Mouse (Mus musculus): Measurements from ENCODE around the gene Pakap. TPM values are rescaled to one million over a fixed set of nuclear protein-coding genes. Genes with fewer than 3 reads are reported as not detected.
"Not testable (repeated sequence)": the region's sequence is repeated elsewhere in the genome, so short reads cannot be mapped to it uniquely, and the experiment has no call there.

Gene Pakap
- total RNA-seq, 1 experiment from 2014 or later: not detected

- ATAC-seq (replicated peaks; ENCODE audit: low read depth, poor library complexity, severe bottlenecking): peak; percentile 61
These were observed 318.3 kb downstream of the Pakap start for GRCm38 (mm10) chr4:57886066-57886887.

DNA sequence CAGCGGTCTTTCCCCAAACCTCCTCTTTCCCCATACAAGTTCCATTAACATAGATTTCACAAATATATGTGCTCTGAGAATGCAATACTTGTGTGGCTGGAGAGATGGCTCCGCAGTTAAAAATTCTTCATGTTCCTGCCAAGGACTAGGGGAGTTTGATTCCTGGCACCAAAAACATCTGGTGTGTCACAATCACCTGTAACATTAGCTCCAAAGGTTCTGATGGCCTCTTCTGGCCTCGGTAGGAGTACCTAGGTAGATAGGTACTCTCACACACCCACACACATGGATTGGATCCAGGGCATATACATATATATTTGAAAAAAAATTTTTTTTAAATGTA is 318.9 kb downstream of the Pakap start:
- ATAC-seq (replicated peaks; ENCODE audit: low read depth, poor library complexity, severe bottlenecking): no peak

- no peak for ATAC-seq (replicated peaks; ENCODE audit: low read depth, poor library complexity, severe bottlenecking)
These were observed 320.3 kb downstream of the Pakap start for GRCm38 (mm10) chr4:57888246-57888645.

- not testable (repeated sequence) for ATAC-seq (replicated peaks; ENCODE audit: low read depth, poor library complexity, severe bottlenecking)
These were observed 321.0 kb downstream of the Pakap start for GRCm38 (mm10) chr4:57888978-57889377.

DNA sequence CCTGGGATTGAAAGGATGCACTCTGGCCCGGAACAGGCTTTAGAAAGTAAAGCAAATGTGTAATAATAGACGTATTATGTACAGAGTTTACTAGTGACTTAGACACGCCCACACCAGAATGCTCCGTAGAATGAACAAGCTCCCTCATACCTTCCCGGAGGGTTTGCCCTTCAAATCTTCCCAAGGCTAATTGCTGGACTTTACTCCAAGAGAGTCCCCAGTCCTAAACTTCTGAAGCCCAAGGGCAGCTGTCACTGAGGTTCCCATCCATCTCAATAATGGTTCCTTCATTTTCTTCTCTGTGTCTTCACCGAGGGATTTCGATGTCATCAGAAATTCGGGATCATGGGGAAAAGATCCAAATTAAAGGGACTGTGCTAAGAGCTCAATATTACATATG is 321.8 kb downstream of the Pakap start:
- ATAC-seq (replicated peaks; ENCODE audit: low read depth, poor library complexity, severe bottlenecking): no peak

DNA sequence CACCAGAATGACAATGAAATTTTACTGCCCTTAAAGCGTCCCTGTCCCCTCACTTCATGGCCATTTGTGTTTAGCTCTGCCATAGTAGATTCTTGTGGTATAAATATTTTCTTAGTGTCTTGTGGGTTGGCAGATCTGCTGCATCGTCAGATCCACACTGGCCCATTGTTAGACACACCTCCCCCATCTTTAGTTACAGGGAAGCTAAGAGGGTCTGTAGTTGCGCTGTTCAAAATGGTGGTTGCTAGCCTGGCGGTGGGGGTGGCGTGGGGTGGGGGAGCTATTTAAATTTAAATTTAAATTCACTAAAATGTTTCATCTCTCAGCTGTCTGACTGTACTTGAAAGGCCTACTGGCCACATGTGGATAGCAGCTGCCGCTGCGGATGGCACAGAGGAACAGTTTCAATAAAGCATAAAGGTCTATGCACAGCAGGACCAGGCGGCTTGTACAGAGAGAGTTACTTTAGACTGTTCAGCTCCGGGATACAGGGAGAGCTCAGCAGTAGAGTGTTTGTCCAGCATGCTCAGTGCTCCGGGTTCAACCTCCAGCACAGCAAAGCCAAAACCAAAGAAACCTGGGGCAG is 324.1 kb downstream of the Pakap start:
- ATAC-seq (replicated peaks; ENCODE audit: low read depth, poor library complexity, severe bottlenecking): no peak

- no peak for ATAC-seq (replicated peaks; ENCODE audit: low read depth, poor library complexity, severe bottlenecking)
These were observed 327.2 kb downstream of the Pakap start for GRCm38 (mm10) chr4:57895140-57895539.

GRCm38 (mm10) chr4:57895902-57896301 is 327.9 kb downstream of the Pakap start:
- ATAC-seq (replicated peaks; ENCODE audit: low read depth, poor library complexity, severe bottlenecking): no peak

DNA sequence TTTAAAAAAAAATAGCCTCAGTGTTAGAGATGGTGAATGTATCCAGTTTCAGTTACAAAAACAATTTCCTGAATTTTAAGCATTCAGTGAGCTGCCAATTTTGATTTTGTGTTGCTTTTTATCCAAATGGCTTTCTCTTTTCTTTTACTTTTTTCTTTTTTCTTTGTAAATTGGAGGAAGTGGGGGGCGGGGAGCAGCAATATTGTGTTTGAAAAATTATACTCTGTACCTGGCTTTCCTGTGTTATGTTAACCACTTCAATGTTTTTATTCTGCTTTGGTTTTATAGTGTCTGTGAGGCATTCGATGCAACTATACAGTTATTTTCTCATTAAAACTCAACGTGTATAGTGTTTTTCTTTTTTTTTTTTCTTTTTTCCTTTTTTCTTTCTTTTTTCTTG is 328.7 kb downstream of the Pakap start:
- no peak for ATAC-seq (replicated peaks; ENCODE audit: low read depth, poor library complexity, severe bottlenecking)

GRCm38 (mm10) chr4:57901210-57901609 is 333.2 kb downstream of the Pakap start:
- peak; percentile 75 for ATAC-seq (replicated peaks; ENCODE audit: low read depth, poor library complexity, severe bottlenecking)

- ATAC-seq (replicated peaks; ENCODE audit: low read depth, poor library complexity, severe bottlenecking): peak; percentile 74
These were observed 334.6 kb downstream of the Pakap start for GRCm38 (mm10) chr4:57902619-57903018.

- peak; percentile 69 for ATAC-seq (replicated peaks; ENCODE audit: low read depth, poor library complexity, severe bottlenecking)
These were observed 336.2 kb downstream of the Pakap start for GRCm38 (mm10) chr4:57904211-57904610.

DNA sequence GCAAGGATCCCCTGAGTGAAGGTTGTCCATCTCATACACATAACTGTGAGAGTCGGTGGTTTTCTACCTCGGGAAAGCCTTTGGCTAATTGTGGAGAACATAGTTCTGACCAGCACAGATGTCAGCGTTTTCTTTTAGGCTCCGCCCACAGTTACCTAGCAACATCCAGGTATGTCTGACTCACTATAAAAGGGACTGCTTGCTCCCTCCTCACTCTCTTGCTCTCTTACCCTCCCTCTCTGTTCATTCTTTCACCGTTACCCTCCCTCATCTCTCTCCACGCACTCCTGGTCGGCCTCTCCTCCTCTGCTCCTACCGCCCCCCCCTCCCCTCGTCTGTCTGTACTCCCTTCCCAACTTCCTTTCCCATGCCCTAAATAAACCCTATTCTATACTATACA is 336.7 kb downstream of the Pakap start:
- ATAC-seq (replicated peaks; ENCODE audit: low read depth, poor library complexity, severe bottlenecking): no peak

GRCm38 (mm10) chr4:57906708-57907107 is 338.7 kb downstream of the Pakap start:
- ATAC-seq (replicated peaks; ENCODE audit: low read depth, poor library complexity, severe bottlenecking): no peak

DNA sequence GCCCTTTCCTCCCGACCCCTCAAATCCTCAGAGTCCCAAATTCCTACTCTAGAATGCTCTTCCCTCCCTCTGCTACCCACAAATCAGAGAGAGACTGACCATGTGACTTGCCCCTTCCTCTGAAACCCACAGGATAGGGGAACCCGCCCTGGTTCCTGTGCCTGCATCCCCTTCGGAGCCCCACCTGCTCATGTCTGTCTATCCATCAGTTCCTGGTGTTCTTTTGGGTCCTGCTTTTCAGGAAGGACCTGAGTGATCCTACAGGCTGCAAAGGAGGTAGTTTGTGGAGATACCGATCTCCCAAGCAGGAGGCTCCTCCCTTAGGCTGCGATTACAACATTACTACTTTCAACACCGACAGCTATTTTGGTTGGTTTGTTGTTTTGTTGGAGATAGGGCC is 340.9 kb downstream of the Pakap start:
- peak; percentile 50 for ATAC-seq (replicated peaks; ENCODE audit: low read depth, poor library complexity, severe bottlenecking)

GRCm38 (mm10) chr4:57913021-57913420 is 345.0 kb downstream of the Pakap start:
- ATAC-seq (replicated peaks; ENCODE audit: low read depth, poor library complexity, severe bottlenecking): no peak

GRCm38 (mm10) chr4:57914193-57915190 is 346.5 kb downstream of the Pakap start:
- ATAC-seq (replicated peaks; ENCODE audit: low read depth, poor library complexity, severe bottlenecking): no peak

DNA sequence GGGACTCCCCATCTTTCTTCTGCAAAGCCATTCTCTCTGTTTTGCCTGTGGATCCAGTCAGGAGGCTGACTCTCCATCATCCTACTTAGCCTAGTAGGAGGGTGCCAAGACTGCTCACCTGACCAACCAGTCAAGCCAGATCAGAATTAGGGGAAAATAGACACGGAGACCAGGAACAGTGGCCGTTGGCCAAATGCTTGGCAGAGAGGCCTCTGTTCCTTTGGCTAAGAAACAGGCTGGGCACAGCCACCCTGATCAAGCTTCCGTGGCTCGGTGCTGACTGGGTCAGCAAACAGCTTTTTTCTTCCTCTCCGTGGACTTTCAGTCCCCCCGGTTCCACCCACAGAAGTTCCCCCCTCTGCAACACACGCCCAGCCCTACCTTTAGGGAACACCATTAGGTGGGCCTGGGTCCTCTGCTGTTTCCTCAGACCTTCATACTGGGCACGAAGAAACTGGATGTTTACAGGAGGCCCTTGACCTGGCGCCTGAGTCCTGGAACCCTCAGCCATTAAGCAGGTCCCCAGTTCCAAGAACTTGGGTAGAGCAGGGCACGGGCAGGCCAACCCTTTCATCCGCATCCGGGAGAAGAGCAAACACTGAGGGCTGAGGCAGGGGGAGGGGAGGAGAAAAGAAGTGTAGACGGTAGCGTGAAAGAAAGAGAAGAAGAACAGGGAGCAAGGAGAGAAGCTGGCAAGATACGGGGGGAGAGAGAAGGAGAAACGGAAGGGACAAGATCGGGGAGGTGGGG is 347.4 kb downstream of the Pakap start:
- no peak for ATAC-seq (replicated peaks; ENCODE audit: low read depth, poor library complexity, severe bottlenecking)

DNA sequence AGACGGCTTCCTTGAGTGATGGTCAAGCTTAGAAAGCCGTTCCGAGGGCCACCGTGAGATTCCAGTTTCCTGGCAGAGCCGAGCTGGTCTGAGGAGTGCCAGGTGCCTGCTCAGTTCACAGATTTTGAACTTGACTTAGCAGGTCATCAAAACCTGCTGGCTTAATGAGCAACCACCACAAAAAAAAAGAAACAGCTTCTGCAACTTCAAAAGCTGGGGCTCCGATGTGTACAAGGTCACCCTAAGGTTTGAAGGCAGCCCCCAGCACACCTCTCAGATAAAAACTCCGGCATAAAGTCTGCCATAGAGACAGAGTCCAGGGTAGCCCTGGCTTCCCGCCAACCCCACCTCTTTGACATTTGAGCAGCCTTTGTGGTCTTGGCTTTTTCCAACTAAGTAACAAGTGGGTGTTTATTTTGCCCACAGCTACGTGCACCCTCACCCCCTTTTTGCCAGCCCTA is 348.3 kb downstream of the Pakap start, which contains the start of gene D630039A03Rik:
TSS of gene D630039A03Rik (minus strand) at position 97 of the 461 bp plus-strand sequence.
- ATAC-seq (replicated peaks; ENCODE audit: low read depth, poor library complexity, severe bottlenecking): peak; percentile 33

DNA sequence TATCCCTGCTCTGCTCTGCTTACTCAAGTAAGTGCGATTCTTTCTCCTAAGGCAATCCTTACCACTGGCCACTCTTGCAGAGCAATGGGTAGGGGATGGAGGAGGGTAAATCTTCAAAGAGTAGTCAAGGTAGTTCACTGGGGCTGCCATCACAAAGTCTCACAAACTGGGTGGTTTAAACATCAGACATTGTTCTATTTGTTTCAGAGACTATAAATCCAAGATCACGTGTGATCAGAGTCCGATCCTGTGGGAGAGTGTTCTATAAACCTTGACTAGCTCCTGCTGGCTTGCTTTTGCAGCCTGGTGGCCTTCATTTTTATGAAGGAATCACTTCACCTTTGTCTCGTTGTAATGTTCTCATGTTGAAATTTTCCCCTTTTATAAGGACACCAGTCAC is 348.7 kb downstream of the Pakap start:
- no peak for ATAC-seq (replicated peaks; ENCODE audit: low read depth, poor library complexity, severe bottlenecking)

Data from common myeloid progenitor, adult 5-6 weeks (primary cell).